Mouse (Mus musculus): ENCODE measurements around the gene Dpp10. TPM values are rescaled to one million over a fixed set of nuclear protein-coding genes. Genes with fewer than 3 reads are reported as not detected.

Gene Dpp10
- 0.03 and 0.29 TPM in 2 replicates for polyA plus RNA-seq (2015; fragmentation: Nextera tagmentation; extraction: Ambion mirVana)

GRCm38 (mm10) chr1:124044925-124045640 is at the start of gene Dpp10:
Gene Dpp10 (minus strand): TSS chr1:124045559.
- Histone ChIP-seq H3K4me3 (ENCODE audit: low read length) (peak within 1 kb of the TSS; percentile 39), H3K27me3 (ENCODE audit: control insufficient read depth, insufficient read depth, low read depth, low read length) (peaks cover 35% of the 10 kb centered on the region), H3K9me3 (ENCODE audit: control insufficient read depth, low read length) (no peaks in the 10 kb centered on the region), H3K36me3 (ENCODE audit: control insufficient read depth, insufficient read depth, low read length) (no peaks in the 10 kb centered on the region), H3K4me2 (ENCODE audit: low read depth, low read length) (peak within 1 kb of the TSS; percentile 61), H3K9ac (ENCODE audit: low read length) (no peak within 1 kb of the TSS), H3K4me1 (replicated peaks; ENCODE audit: control insufficient read depth, insufficient read depth, low read length) (no peaks in the 10 kb centered on the region; the same call in 1 of the 2 replicates), H3K27ac (ENCODE audit: low read length) (no peak within 1 kb of the TSS)
- 0 out of 2 replicates have a peak, but pooled peaks have one; percentile 7 for ATAC-seq (ENCODE audit: low read depth)
- 1% methylated on average over 25 of the region's 38 CpGs for WGBS

DNA sequence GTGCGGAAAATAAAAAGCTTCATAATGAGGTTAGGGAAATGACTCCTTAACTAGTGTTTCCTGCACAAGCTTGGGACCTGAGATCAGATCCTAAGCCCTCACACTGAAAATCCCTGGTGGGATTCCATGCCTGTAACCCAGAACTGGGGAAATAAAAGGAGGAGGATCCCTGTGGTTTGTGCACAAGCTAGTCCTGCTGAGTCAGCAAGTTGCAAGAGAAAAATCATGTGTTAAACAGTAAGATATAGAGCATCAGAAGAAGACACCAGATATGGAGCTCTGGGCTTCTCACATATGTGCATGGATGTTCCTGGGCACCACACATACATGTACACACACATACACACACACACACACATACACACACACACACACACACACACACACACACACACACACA is 3.2 kb upstream of the Dpp10 start:
- H3K9ac ChIP-seq (ENCODE audit: low read length), result no peak overlapping the region
- H3K4me1 ChIP-seq (replicated peaks; ENCODE audit: control insufficient read depth, insufficient read depth, low read length), result no peaks in the 10 kb centered on the region; the same call in 1 of the 2 replicates
- no peak overlapping the region for H3K4me3 ChIP-seq (ENCODE audit: low read length)
- no peak overlapping the region for H3K4me2 ChIP-seq (ENCODE audit: low read depth, low read length)
- peaks cover 32% of the 10 kb centered on the region for H3K27me3 ChIP-seq (ENCODE audit: control insufficient read depth, insufficient read depth, low read depth, low read length)
- WGBS, result 78% methylated on average over 1 of the region's 1 CpGs
- H3K36me3 ChIP-seq (ENCODE audit: control insufficient read depth, insufficient read depth, low read length), result no peaks in the 10 kb centered on the region
- H3K27ac ChIP-seq (ENCODE audit: low read length), result no peak overlapping the region
- no peaks in the 10 kb centered on the region for H3K9me3 ChIP-seq (ENCODE audit: control insufficient read depth, low read length)
- ATAC-seq (ENCODE audit: low read depth), result no peak

GRCm38 (mm10) chr1:124045761-124046300 is 472 bp upstream of the Dpp10 start:
- 0 out of 2 replicates have a peak, but pooled peaks have one; percentile 31 for ATAC-seq (ENCODE audit: low read depth)
- Histone ChIP-seq H3K27me3 (ENCODE audit: control insufficient read depth, insufficient read depth, low read depth, low read length) (peaks cover 35% of the 10 kb centered on the region), H3K9me3 (ENCODE audit: control insufficient read depth, low read length) (no peaks in the 10 kb centered on the region), H3K27ac (ENCODE audit: low read length) (no peak overlapping the region), H3K4me3 (ENCODE audit: low read length) (peak overlapping the region; percentile 39), H3K9ac (ENCODE audit: low read length) (no peak overlapping the region), H3K4me2 (ENCODE audit: low read depth, low read length) (peak overlapping the region; percentile 61), H3K4me1 (replicated peaks; ENCODE audit: control insufficient read depth, insufficient read depth, low read length) (no peaks in the 10 kb centered on the region; the same call in 1 of the 2 replicates), H3K36me3 (ENCODE audit: control insufficient read depth, insufficient read depth, low read length) (no peaks in the 10 kb centered on the region)
- WGBS, result under 1% methylated on average over 41 of the region's 44 CpGs

DNA sequence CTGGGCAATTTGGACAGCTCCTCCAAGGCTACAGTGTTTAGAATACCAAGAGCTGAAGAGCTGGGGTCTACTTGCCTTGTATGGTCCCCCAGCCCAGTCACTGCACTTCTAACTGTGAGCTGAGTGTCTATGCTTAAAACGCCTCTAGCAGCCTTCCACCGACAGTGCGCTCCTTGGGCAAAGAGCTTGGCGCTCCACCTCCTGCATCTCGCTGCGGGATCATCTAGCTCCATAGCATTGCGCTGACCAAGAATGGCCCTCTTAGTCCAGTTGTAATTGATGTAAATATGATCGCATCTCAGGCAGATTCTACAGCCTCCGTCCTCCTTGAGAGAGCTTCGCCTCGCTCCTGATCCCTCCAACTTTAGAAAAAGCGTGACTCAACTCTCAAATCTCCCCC is 1.2 kb downstream of the Dpp10 start:
- 21% methylated on average over 12 of the region's 12 CpGs for WGBS
- Histone ChIP-seq H3K27me3 (ENCODE audit: control insufficient read depth, insufficient read depth, low read depth, low read length) (peaks cover 35% of the 10 kb centered on the region), H3K27ac (ENCODE audit: low read length) (no peak overlapping the region), H3K36me3 (ENCODE audit: control insufficient read depth, insufficient read depth, low read length) (no peaks in the 10 kb centered on the region), H3K4me1 (replicated peaks; ENCODE audit: control insufficient read depth, insufficient read depth, low read length) (no peaks in the 10 kb centered on the region; the same call in 1 of the 2 replicates), H3K9ac (ENCODE audit: low read length) (no peak overlapping the region), H3K4me2 (ENCODE audit: low read depth, low read length) (no peak overlapping the region), H3K9me3 (ENCODE audit: control insufficient read depth, low read length) (no peaks in the 10 kb centered on the region), H3K4me3 (ENCODE audit: low read length) (no peak overlapping the region)
- ATAC-seq (ENCODE audit: low read depth), result no peak

GRCm38 (mm10) chr1:124043421-124043820 is 1.9 kb downstream of the Dpp10 start:
- Histone ChIP-seq H3K4me1 (replicated peaks; ENCODE audit: control insufficient read depth, insufficient read depth, low read length) (no peaks in the 10 kb centered on the region; the same call in 1 of the 2 replicates), H3K27ac (ENCODE audit: low read length) (no peak overlapping the region), H3K9me3 (ENCODE audit: control insufficient read depth, low read length) (no peaks in the 10 kb centered on the region), H3K36me3 (ENCODE audit: control insufficient read depth, insufficient read depth, low read length) (no peaks in the 10 kb centered on the region), H3K9ac (ENCODE audit: low read length) (no peak overlapping the region), H3K4me2 (ENCODE audit: low read depth, low read length) (no peak overlapping the region), H3K4me3 (ENCODE audit: low read length) (no peak overlapping the region), H3K27me3 (ENCODE audit: control insufficient read depth, insufficient read depth, low read depth, low read length) (peaks cover 35% of the 10 kb centered on the region)
- WGBS, result 51% methylated on average over 6 of the region's 6 CpGs
- no peak for ATAC-seq (ENCODE audit: low read depth)

DNA sequence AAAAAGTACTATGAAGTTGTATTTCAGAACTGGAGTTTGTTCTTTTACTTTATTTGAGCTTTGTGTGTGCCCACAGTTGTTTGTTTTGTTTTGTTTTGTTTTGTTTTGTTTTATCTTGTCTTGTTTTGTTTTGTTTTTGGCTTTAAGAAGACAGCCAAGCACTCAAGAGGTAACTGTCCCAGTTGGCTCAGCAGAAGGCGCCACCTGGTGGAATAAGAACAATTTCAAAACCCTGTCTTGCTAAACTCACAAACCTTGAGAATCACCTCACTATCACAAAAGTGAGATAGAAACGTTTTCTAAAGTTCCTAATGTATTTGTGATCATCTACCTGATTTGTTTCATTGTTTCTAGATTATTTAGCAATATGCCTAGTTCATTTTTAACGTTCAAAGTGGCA is 3.8 kb downstream of the Dpp10 start:
- Histone ChIP-seq H3K27ac (ENCODE audit: low read length) (no peak overlapping the region), H3K9ac (ENCODE audit: low read length) (no peak overlapping the region), H3K4me2 (ENCODE audit: low read depth, low read length) (no peak overlapping the region), H3K4me1 (replicated peaks; ENCODE audit: control insufficient read depth, insufficient read depth, low read length) (no peaks in the 10 kb centered on the region; the same call in 1 of the 2 replicates), H3K4me3 (ENCODE audit: low read length) (no peak overlapping the region), H3K36me3 (ENCODE audit: control insufficient read depth, insufficient read depth, low read length) (no peaks in the 10 kb centered on the region), H3K27me3 (ENCODE audit: control insufficient read depth, insufficient read depth, low read depth, low read length) (peaks cover 33% of the 10 kb centered on the region), H3K9me3 (ENCODE audit: control insufficient read depth, low read length) (no peaks in the 10 kb centered on the region)
- 1% methylated on average over 3 of the region's 3 CpGs for WGBS
- no peak for ATAC-seq (ENCODE audit: low read depth)

GRCm38 (mm10) chr1:124035306-124035990 is 9.9 kb downstream of the Dpp10 start:
- Histone ChIP-seq H3K36me3 (ENCODE audit: control insufficient read depth, insufficient read depth, low read length) (no peaks in the 10 kb centered on the region), H3K4me2 (ENCODE audit: low read depth, low read length) (no peak overlapping the region), H3K27me3 (ENCODE audit: control insufficient read depth, insufficient read depth, low read depth, low read length) (no peaks in the 10 kb centered on the region), H3K9me3 (ENCODE audit: control insufficient read depth, low read length) (no peaks in the 10 kb centered on the region), H3K4me3 (ENCODE audit: low read length) (no peak overlapping the region), H3K27ac (ENCODE audit: low read length) (no peak overlapping the region), H3K9ac (ENCODE audit: low read length) (no peak overlapping the region), H3K4me1 (replicated peaks; ENCODE audit: control insufficient read depth, insufficient read depth, low read length) (no peaks in the 10 kb centered on the region)
- 62% methylated on average over 4 of the region's 4 CpGs for WGBS
- no peak for ATAC-seq (ENCODE audit: low read depth)

DNA sequence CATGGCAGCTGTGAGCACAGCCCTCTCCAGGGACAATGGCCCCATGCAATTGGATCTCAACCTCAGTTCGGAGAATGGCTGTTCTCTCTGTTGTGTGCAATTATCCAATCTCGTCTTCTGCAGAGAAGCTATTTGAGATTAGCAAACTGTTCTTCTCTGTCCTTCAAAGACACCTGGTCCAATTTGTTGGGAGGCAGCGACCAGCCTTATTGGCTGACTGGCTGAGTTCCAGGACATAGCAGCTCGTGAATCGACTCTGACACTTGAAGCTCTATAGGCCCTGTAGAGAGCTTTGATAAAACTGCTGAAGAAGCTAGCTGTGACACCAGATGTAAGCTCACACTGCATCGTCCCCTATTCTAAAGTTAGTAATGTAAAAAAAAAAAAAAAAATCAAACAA is 12.7 kb downstream of the Dpp10 start:
- H3K36me3 ChIP-seq (ENCODE audit: control insufficient read depth, insufficient read depth, low read length), result no peaks in the 10 kb centered on the region
- no peak overlapping the region for H3K9ac ChIP-seq (ENCODE audit: low read length)
- 47% methylated on average over 6 of the region's 6 CpGs for WGBS
- ATAC-seq (ENCODE audit: low read depth), result no peak
- H3K4me2 ChIP-seq (ENCODE audit: low read depth, low read length), result no peak overlapping the region
- no peaks in the 10 kb centered on the region for H3K4me1 ChIP-seq (replicated peaks; ENCODE audit: control insufficient read depth, insufficient read depth, low read length)
- no peaks in the 10 kb centered on the region for H3K9me3 ChIP-seq (ENCODE audit: control insufficient read depth, low read length)
- no peaks in the 10 kb centered on the region for H3K27me3 ChIP-seq (ENCODE audit: control insufficient read depth, insufficient read depth, low read depth, low read length)
- H3K27ac ChIP-seq (ENCODE audit: low read length), result no peak overlapping the region
- H3K4me3 ChIP-seq (ENCODE audit: low read length), result no peak overlapping the region

DNA sequence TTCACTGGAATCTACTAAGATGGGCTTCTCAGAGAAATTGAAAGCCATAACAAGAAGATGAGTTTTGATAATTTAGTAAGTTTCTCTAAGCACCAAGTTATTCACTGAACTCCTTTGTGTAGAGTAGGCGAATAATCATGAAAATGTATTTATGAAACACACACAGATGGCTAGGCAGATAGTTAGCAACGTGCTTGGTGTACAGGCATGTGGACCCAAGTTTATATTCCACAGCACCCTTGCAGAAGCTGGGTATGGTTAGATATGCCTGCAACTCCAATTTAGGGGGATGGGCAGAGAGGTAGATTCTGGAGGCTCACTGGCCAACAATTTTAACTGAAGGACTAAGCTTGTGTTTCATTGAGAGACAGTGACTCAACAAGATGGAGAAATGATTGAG is 13.4 kb downstream of the Dpp10 start:
- no peak overlapping the region for H3K4me2 ChIP-seq (ENCODE audit: low read depth, low read length)
- no peak overlapping the region for H3K9ac ChIP-seq (ENCODE audit: low read length)
- no peaks in the 10 kb centered on the region for H3K9me3 ChIP-seq (ENCODE audit: control insufficient read depth, low read length)
- H3K4me3 ChIP-seq (ENCODE audit: low read length), result no peak overlapping the region
- H3K27me3 ChIP-seq (ENCODE audit: control insufficient read depth, insufficient read depth, low read depth, low read length), result no peaks in the 10 kb centered on the region
- no peaks in the 10 kb centered on the region for H3K4me1 ChIP-seq (replicated peaks; ENCODE audit: control insufficient read depth, insufficient read depth, low read length)
- ATAC-seq (ENCODE audit: low read depth), result no peak
- 66% methylated on average over 2 of the region's 2 CpGs for WGBS
- H3K27ac ChIP-seq (ENCODE audit: low read length), result no peak overlapping the region
- H3K36me3 ChIP-seq (ENCODE audit: control insufficient read depth, insufficient read depth, low read length), result no peaks in the 10 kb centered on the region
